Mouse (Mus musculus) embryonic facial prominence, embryonic 12.5 days (tissue): Measurements from ENCODE around the gene Cd79a. TPM values are rescaled to one million over a fixed set of nuclear protein-coding genes. Genes with fewer than 3 reads are reported as not detected.

ENCODE experiments used
- ATAC-seq: fragments of 200-750 bp; cut with Nextera tagmentation; 2 replicates; pipeline ENCODE4 v1.8.0; 2017; ENCODE audit not compliant: insufficient number of reproducible peaks, insufficient read depth, low FRiP score, low TSS enrichment
- H3K27ac ChIP-seq: fragments of 300-500 bp; sonication (generic); 2 replicates; pipeline ENCODE4 v1.5.1; 2016; ENCODE audit warnings: mild to moderate bottlenecking
- H3K27me3 ChIP-seq: fragments of 300-500 bp; sonication (generic); 2 replicates; pipeline ENCODE4 v1.6.1; 2016; ENCODE audit warnings: mild to moderate bottlenecking, moderate library complexity
- H3K36me3 ChIP-seq: fragments of 300-500 bp; sonication (generic); 2 replicates; pipeline ENCODE4 v1.6.1; 2016; ENCODE audit warnings: mild to moderate bottlenecking
- H3K4me1 ChIP-seq: fragments of 300-500 bp; sonication (generic); 2 replicates; pipeline ENCODE4 v1.6.1; 2016
- H3K4me2 ChIP-seq: fragments of 300-500 bp; sonication (generic); replicated peaks from 2 replicates; pipeline ENCODE4 v1.6.1; 2016; ENCODE audit warnings: mild to moderate bottlenecking, moderate library complexity
- H3K4me3 ChIP-seq: fragments of 300-500 bp; sonication (generic); 2 replicates; pipeline ENCODE4 v1.5.1; 2016; ENCODE audit warnings: mild to moderate bottlenecking
- H3K9ac ChIP-seq: fragments of 300-500 bp; sonication (generic); 2 replicates; pipeline ENCODE4 v1.6.1; 2016; ENCODE audit warnings: mild to moderate bottlenecking, moderate library complexity
- H3K9me3 ChIP-seq: fragments of 300-500 bp; sonication (generic); 2 replicates; pipeline ENCODE4 v1.6.1; 2016; ENCODE audit warnings: mild to moderate bottlenecking, moderate library complexity
- WGBS: fragments of 180-500 bp; shearing (Covaris S2); methylation state at CpG from one replicate; pipeline ENCODE4 v1.1.7; 2016; 5-methylcytosine and 5-hydroxymethylcytosine counted together
- polyA plus RNA-seq: library from polyadenylated mRNA; unstranded; fragments of >200 nt; fragmentation: Nextera tagmentation; extraction: Ambion mirVana; gene quantifications from 2 replicates; pipeline ENCODE4 v1.2.1, GENCODE M21; 2016

Gene Cd79a
- polyA plus RNA-seq, 1 experiment from 2014 or later, result 0.26 TPM

GRCm38 (mm10) chr7:24943641-24944040 lies 46.5 kb downstream of the Cd79a start:
- Histone ChIP-seq H3K4me2 (no peak overlapping the region), H3K4me3 (peak overlapping the region; percentile 34), H3K27me3 (peaks cover 100% of the 10 kb centered on the region)

GRCm38 (mm10) chr7:24944257-24944950 lies 47.2 kb downstream of the Cd79a start, which contains the start of gene Gm4881:
TSS of gene Gm4881 (minus strand) at chr7:24944494.
- H3K27ac ChIP-seq, result no peak within 1 kb of the TSS
- 1% methylated on average over 64 of the region's 72 CpGs for WGBS

More at GRCm38 (mm10) chr7:24943641-24944040, 46.5 kb downstream of the Cd79a start:
- no peak for ATAC-seq
- WGBS, result 7% methylated on average over 6 of the region's 6 CpGs
- Histone ChIP-seq H3K27ac (no peak overlapping the region), H3K9ac (no peak overlapping the region), H3K9me3 (no peaks in the 10 kb centered on the region), H3K4me1 (peaks cover 11% of the 10 kb centered on the region; the same call in 1 of the 2 replicates), H3K36me3 (no peaks in the 10 kb centered on the region)

GRCm38 (mm10) chr7:24947316-24948048 lies 50.3 kb downstream of the Cd79a start:
- Histone ChIP-seq H3K27me3 (peaks cover 100% of the 10 kb centered on the region), H3K4me2 (no peak overlapping the region), H3K4me3 (no peak overlapping the region), H3K36me3 (no peaks in the 10 kb centered on the region), H3K9ac (no peak overlapping the region), H3K4me1 (peaks cover 11% of the 10 kb centered on the region; the same call in 1 of the 2 replicates), H3K27ac (no peak overlapping the region), H3K9me3 (no peaks in the 10 kb centered on the region)
- ATAC-seq, result no peak
- WGBS, result 4% methylated on average over 7 of the region's 7 CpGs

More at GRCm38 (mm10) chr7:24944257-24944950, 47.2 kb downstream of the Cd79a start, which contains the start of gene Gm4881:
- Histone ChIP-seq H3K4me3 (peak within 1 kb of the TSS; percentile 34), H3K4me1 (peaks cover 11% of the 10 kb centered on the region; the same call in 1 of the 2 replicates), H3K36me3 (no peaks in the 10 kb centered on the region), H3K9me3 (no peaks in the 10 kb centered on the region), H3K27me3 (peaks cover 100% of the 10 kb centered on the region), H3K4me2 (peak within 1 kb of the TSS; percentile 57), H3K9ac (peak within 1 kb of the TSS; percentile 41)
- no peak for ATAC-seq

GRCm38 (mm10) chr7:24948774-24949173 lies 51.6 kb downstream of the Cd79a start:
- 1% methylated on average over 29 of the region's 29 CpGs for WGBS
- no peak overlapping the region for H3K4me3 ChIP-seq
- no peak overlapping the region for H3K27ac ChIP-seq
- no peaks in the 10 kb centered on the region for H3K36me3 ChIP-seq
- H3K4me2 ChIP-seq, result no peak overlapping the region
- H3K9me3 ChIP-seq, result no peaks in the 10 kb centered on the region
- H3K27me3 ChIP-seq, result peaks cover 100% of the 10 kb centered on the region
- H3K9ac ChIP-seq, result no peak overlapping the region
- no peak for ATAC-seq
- peaks cover 11% of the 10 kb centered on the region; the same call in 1 of the 2 replicates for H3K4me1 ChIP-seq

- WGBS, result under 1% methylated on average over 8 of the region's 8 CpGs
- peaks cover 9% of the 10 kb centered on the region for H3K4me1 ChIP-seq
- H3K4me2 ChIP-seq, result no peak overlapping the region
- no peak overlapping the region for H3K27ac ChIP-seq
- no peaks in the 10 kb centered on the region for H3K9me3 ChIP-seq
- H3K36me3 ChIP-seq, result no peaks in the 10 kb centered on the region
- no peak overlapping the region for H3K4me3 ChIP-seq
- peaks cover 100% of the 10 kb centered on the region for H3K27me3 ChIP-seq
- ATAC-seq, result no peak
- no peak overlapping the region for H3K9ac ChIP-seq
Measured at GRCm38 (mm10) chr7:24949958-24950623, 52.9 kb downstream of the Cd79a start.

Other genes starting within 250 kb of the Cd79a start
- not detected in 2 replicates for gene Tex101, start 220.7 kb upstream of the Cd79a start, polyA plus RNA-seq
- gene BC049730, start 188.1 kb upstream of the Cd79a start, polyA plus RNA-seq, result not detected in 2 replicates
- not detected in 2 replicates for gene Gm4763, start 170.5 kb upstream of the Cd79a start, polyA plus RNA-seq
- gene Cd177, start 137.1 kb upstream of the Cd79a start, polyA plus RNA-seq, result 0.37 and 0.96 TPM in 2 replicates
- 0.38 TPM in 1 of 2 replicates, not detected in the other for gene Ceacam10, start 120.2 kb upstream of the Cd79a start, polyA plus RNA-seq
- 17.9 and 21.4 TPM in 2 replicates for gene Gm9844, start 35.2 kb upstream of the Cd79a start, polyA plus RNA-seq
- gene Lypd4, start 27.4 kb upstream of the Cd79a start, polyA plus RNA-seq, result not detected in 2 replicates
- gene Dmrtc2, start 27.3 kb upstream of the Cd79a start, polyA plus RNA-seq, result not detected in 2 replicates
- gene Rps19, start 13.0 kb upstream of the Cd79a start, polyA plus RNA-seq, result 2,196 and 2,318 TPM in 2 replicates
- 114 and 120 TPM in 2 replicates for gene Arhgef1, start 5.5 kb downstream of the Cd79a start, polyA plus RNA-seq
- gene Gm4881, start 47.1 kb downstream of the Cd79a start, polyA plus RNA-seq, result not detected in 2 replicates
- 106 and 116 TPM in 2 replicates for gene Rabac1, start 75.4 kb downstream of the Cd79a start, polyA plus RNA-seq
- gene Atp1a3, start 108.6 kb downstream of the Cd79a start, polyA plus RNA-seq, result 3.8 and 7.4 TPM in 2 replicates
- 12.4 and 13.1 TPM in 2 replicates for gene Grik5, start 175.0 kb downstream of the Cd79a start, polyA plus RNA-seq
- gene Zfp574, start 175.2 kb downstream of the Cd79a start, polyA plus RNA-seq, result 38.8 and 41.5 TPM in 2 replicates